7 mouse cellular contexts compared by ENCODE assay signal in genomic region chr2:154426905-154427852, GRCm38 (mm10). TPM values are rescaled to one million over a fixed set of nuclear protein-coding genes. Genes with fewer than 3 reads are reported as not detected.
A peak's percentile ranks its signal among the peaks of the same experiment; 100 is the strongest.
DNase-seq lines count a peak whose midpoint lies in the region; ATAC-seq lines count a peak whose summit lies in the region.

No protein-coding gene starts in this region.

- peak overlapping the region; percentile 94 for H3K27ac ChIP-seq in lung, embryonic 16.5 days (ENCODE audit: low read length)
- H3K27ac ChIP-seq in forebrain, embryonic 12.5 days = peak overlapping the region; percentile 93
- H3K27ac ChIP-seq in limb, embryonic 13.5 days = no peak overlapping the region
- H3K27ac ChIP-seq in stomach, embryonic 15.5 days = peak overlapping the region; percentile 75

- peak overlapping the region; percentile 70 for H3K4me2 ChIP-seq in lung, embryonic 16.5 days (ENCODE audit: low read depth, low read length)
- peak overlapping the region; percentile 65 for H3K4me2 ChIP-seq in forebrain, embryonic 12.5 days
- peak overlapping the region; percentile 66 for H3K4me2 ChIP-seq in limb, embryonic 13.5 days (replicated peaks)
- H3K4me2 ChIP-seq in stomach, embryonic 15.5 days = peak overlapping the region; percentile 64

- ATAC-seq in lung, embryonic 16.5 days (ENCODE audit: low read depth) = peak; percentile 40
- ATAC-seq in forebrain, embryonic 12.5 days (ENCODE audit: low FRiP score) = peak; percentile 33; the same call in 1 of the 2 replicates
- ATAC-seq in limb, embryonic 13.5 days (ENCODE audit: low FRiP score, low read depth) = no peak
- ATAC-seq in stomach, embryonic 15.5 days (ENCODE audit: insufficient read depth, low FRiP score, low read depth) = peak; percentile 18; the same call in 1 of the 2 replicates

- H3K4me3 ChIP-seq in lung, embryonic 16.5 days (ENCODE audit: low read length) = peak overlapping the region; percentile 52
- H3K4me3 ChIP-seq in forebrain, embryonic 12.5 days (replicated peaks) = peak overlapping the region; percentile 38
- H3K4me3 ChIP-seq in limb, embryonic 13.5 days = peak overlapping the region; percentile 42
- H3K4me3 ChIP-seq in stomach, embryonic 15.5 days (replicated peaks) = peak overlapping the region; percentile 38

- peaks cover 5% of the 10 kb centered on the region; the same call in 1 of the 2 replicates for H3K9me3 ChIP-seq in lung, embryonic 16.5 days (ENCODE audit: control insufficient read depth, low read length)
- no peaks in the 10 kb centered on the region for H3K9me3 ChIP-seq in forebrain, embryonic 12.5 days
- H3K9me3 ChIP-seq in limb, embryonic 13.5 days = no peaks in the 10 kb centered on the region
- H3K9me3 ChIP-seq in stomach, embryonic 15.5 days = no peaks in the 10 kb centered on the region

- peak overlapping the region; percentile 75 for H3K9ac ChIP-seq in lung, embryonic 16.5 days (ENCODE audit: low read length)
- peak overlapping the region; percentile 54; the same call in 1 of the 2 replicates for H3K9ac ChIP-seq in forebrain, embryonic 12.5 days
- peak overlapping the region; percentile 68 for H3K9ac ChIP-seq in limb, embryonic 13.5 days
- no peak overlapping the region for H3K9ac ChIP-seq in stomach, embryonic 15.5 days

- DNase-seq in lung, postnatal 36 days = no peak
- DNase-seq in layer of hippocampus, adult 11-12 months (ENCODE audit: low spot score) = no peak
- no peak for DNase-seq in embryo, embryonic 10.5 days (ENCODE audit: low spot score)

- H3K36me3 ChIP-seq in lung, embryonic 16.5 days (ENCODE audit: control insufficient read depth, insufficient read depth, low read length) = no peaks in the 10 kb centered on the region
- H3K36me3 ChIP-seq in forebrain, embryonic 12.5 days (replicated peaks) = no peaks in the 10 kb centered on the region
- H3K36me3 ChIP-seq in limb, embryonic 13.5 days = no peaks in the 10 kb centered on the region
- no peaks in the 10 kb centered on the region for H3K36me3 ChIP-seq in stomach, embryonic 15.5 days

- H3K27me3 ChIP-seq in lung, embryonic 16.5 days (ENCODE audit: control insufficient read depth, insufficient read depth, low read depth, low read length) = no peaks in the 10 kb centered on the region; the same call in 1 of the 2 replicates
- H3K27me3 ChIP-seq in forebrain, embryonic 12.5 days = 0 out of 2 replicates have a peak, but pooled peaks cover 5% of the 10 kb centered on the region
- peaks cover 9% of the 10 kb centered on the region; the same call in 1 of the 2 replicates for H3K27me3 ChIP-seq in limb, embryonic 13.5 days
- no peaks in the 10 kb centered on the region for H3K27me3 ChIP-seq in stomach, embryonic 15.5 days (replicated peaks)

- peaks cover 6% of the 10 kb centered on the region; the same call in 1 of the 2 replicates for H3K4me1 ChIP-seq in lung, embryonic 16.5 days (replicated peaks; ENCODE audit: control insufficient read depth, insufficient read depth, low read length)
- peaks cover 23% of the 10 kb centered on the region for H3K4me1 ChIP-seq in forebrain, embryonic 12.5 days
- peaks cover 21% of the 10 kb centered on the region for H3K4me1 ChIP-seq in limb, embryonic 13.5 days
- H3K4me1 ChIP-seq in stomach, embryonic 15.5 days = peaks cover 10% of the 10 kb centered on the region

- 36% methylated on average over 11 of the region's 11 CpGs for WGBS in lung, embryonic 16.5 days
- 26% methylated on average over 11 of the region's 11 CpGs for WGBS in forebrain, embryonic 12.5 days
- 43% methylated on average over 11 of the region's 11 CpGs for WGBS in limb, embryonic 13.5 days
- 54% methylated on average over 11 of the region's 11 CpGs for WGBS in stomach, embryonic 15.5 days

RNA-seq across cellular contexts. Expression of gene Cbfa2t2, which starts 9.1 kb away (rescaled TPM):
- polyA plus RNA-seq in lung, embryonic 16.5 days (2015; fragmentation: Nextera tagmentation; extraction: Ambion mirVana) = 34.0 and 34.9 TPM in 2 replicates
- polyA plus RNA-seq in forebrain, embryonic 12.5 days (2016; fragmentation: Nextera tagmentation; extraction: Ambion mirVana) = 75.6 and 84.0 TPM in 2 replicates
- polyA plus RNA-seq in limb, embryonic 13.5 days (2015; fragmentation: Nextera tagmentation; extraction: Ambion mirVana) = 48.3 and 52.2 TPM in 2 replicates
- 32.1 and 34.7 TPM in 2 replicates for polyA plus RNA-seq in stomach, embryonic 15.5 days (2015; fragmentation: Nextera tagmentation; extraction: Ambion mirVana)

RNA-seq across cellular contexts. Expression of gene Snta1, which starts 19.3 kb away (rescaled TPM):
- 8.2 and 8.4 TPM in 2 replicates for polyA plus RNA-seq in lung, embryonic 16.5 days (2015; fragmentation: Nextera tagmentation; extraction: Ambion mirVana)
- 3.9 and 4.2 TPM in 2 replicates for polyA plus RNA-seq in forebrain, embryonic 12.5 days (2016; fragmentation: Nextera tagmentation; extraction: Ambion mirVana)
- 7.4 and 8.2 TPM in 2 replicates for polyA plus RNA-seq in limb, embryonic 13.5 days (2015; fragmentation: Nextera tagmentation; extraction: Ambion mirVana)
- 7.3 and 7.5 TPM in 2 replicates for polyA plus RNA-seq in stomach, embryonic 15.5 days (2015; fragmentation: Nextera tagmentation; extraction: Ambion mirVana)

RNA-seq across cellular contexts. Expression of gene Cdk5rap1, which starts 54.4 kb away (rescaled TPM):
- 19.1 and 19.7 TPM in 2 replicates for polyA plus RNA-seq in lung, embryonic 16.5 days (2015; fragmentation: Nextera tagmentation; extraction: Ambion mirVana)
- polyA plus RNA-seq in forebrain, embryonic 12.5 days (2016; fragmentation: Nextera tagmentation; extraction: Ambion mirVana) = 12.8 and 15.2 TPM in 2 replicates
- 19.6 and 21.9 TPM in 2 replicates for polyA plus RNA-seq in limb, embryonic 13.5 days (2015; fragmentation: Nextera tagmentation; extraction: Ambion mirVana)
- 15.6 and 18.3 TPM in 2 replicates for polyA plus RNA-seq in stomach, embryonic 15.5 days (2015; fragmentation: Nextera tagmentation; extraction: Ambion mirVana)
